Comparison of ENCODE assay signal across 9 mouse cellular contexts in genomic region chr14:30551509-30551908, GRCm38 (mm10). TPM values are rescaled to one million over a fixed set of nuclear protein-coding genes. Genes with fewer than 3 reads are reported as not detected.
DNase-seq lines count a peak whose midpoint lies in the region; ATAC-seq and TF ChIP-seq lines count a peak whose summit lies in the region.
"Had no signal": no experiment of that assay in that cellular context is flagged by ENCODE, and none has a peak within 500 bp of the region (broad histone marks: within the 10 kb centered on the region; RNA-seq: fewer than 3 reads in every experiment).

No protein-coding gene starts in this region.

- peak; percentile 34 for DNase-seq in kidney, postnatal 10 days
- DNase-seq in kidney, postnatal 4 days, result no peak
- DNase-seq in frontal cortex, postnatal 14 days (ENCODE audit: low spot score in 2 of 2), result no peak
- no peak for DNase-seq in gastrocnemius, adult 8-10 months (ENCODE audit: low spot score in 2 of 2)
- DNase-seq in layer of hippocampus, postnatal 36 days, result no peak
- DNase-seq: right cerebral cortex, adult 18-20 months had no signal

- TF ChIP-seq CTCF in small intestine, adult 2 months (IDR thresholded peaks at IDR 0.05; ENCODE audit: extremely low read depth, insufficient read length, insufficient replicate concordance, low read depth, low read length), result no peak

- no peak overlapping the region for H3K27ac ChIP-seq in forebrain, embryonic 13.5 days
- H3K27ac ChIP-seq in liver, embryonic 12.5 days, result peak overlapping the region; percentile 54
- peak overlapping the region; percentile 7; the same call in 1 of the 2 replicates for H3K27ac ChIP-seq in small intestine, adult 2 months (ENCODE audit: insufficient read depth, low read depth, low read length)

- H3K36me3 ChIP-seq in forebrain, embryonic 13.5 days (ENCODE audit: poor library complexity, severe bottlenecking), result peaks cover 19% of the 10 kb centered on the region; the same call in 1 of the 2 replicates
- peaks cover 56% of the 10 kb centered on the region for H3K36me3 ChIP-seq in liver, embryonic 12.5 days
- peaks cover 8% of the 10 kb centered on the region for H3K36me3 ChIP-seq in small intestine, adult 2 months (ENCODE audit: control insufficient read depth, insufficient read depth, low read length)

- H3K4me1 ChIP-seq in forebrain, embryonic 13.5 days, result peaks cover 32% of the 10 kb centered on the region
- peaks cover 70% of the 10 kb centered on the region for H3K4me1 ChIP-seq in liver, embryonic 12.5 days
- peaks cover 18% of the 10 kb centered on the region for H3K4me1 ChIP-seq in small intestine, adult 2 months (ENCODE audit: control insufficient read depth, insufficient read depth, insufficient read length, low read length)

- peak overlapping the region; percentile 91 for H3K4me2 ChIP-seq in forebrain, embryonic 13.5 days
- H3K4me2 ChIP-seq in liver, embryonic 12.5 days, result peak overlapping the region; percentile 88

- no peak for TF ChIP-seq POLR2A in small intestine, adult 2 months (IDR thresholded peaks at IDR 0.05; ENCODE audit: low read depth, low read length)

- whole genome bisulfite sequencing in forebrain, embryonic 13.5 days, result 57% methylated on average over 5 of the region's 5 CpGs
- WGBS in liver, embryonic 12.5 days (ENCODE audit: insufficient replicate concordance), result 61% methylated on average over 5 of the region's 5 CpGs
- 12% methylated on average over 5 of the region's 5 CpGs for WGBS in small intestine, adult 2 months

- peak overlapping the region; percentile 86 for H3K4me3 ChIP-seq in forebrain, embryonic 13.5 days
- peak overlapping the region; percentile 80 for H3K4me3 ChIP-seq in liver, embryonic 12.5 days
- H3K4me3 ChIP-seq in small intestine, adult 2 months (ENCODE audit: low read depth, low read length), result peak overlapping the region; percentile 45

- no peak for ATAC-seq in forebrain, embryonic 13.5 days
- no peak for ATAC-seq in liver, embryonic 12.5 days

- H3K27me3 ChIP-seq in forebrain, embryonic 13.5 days, result no peaks in the 10 kb centered on the region
- H3K27me3 ChIP-seq in liver, embryonic 12.5 days (replicated peaks), result no peaks in the 10 kb centered on the region
- no peaks in the 10 kb centered on the region for H3K27me3 ChIP-seq in small intestine, adult 2 months (ENCODE audit: control insufficient read depth, insufficient read depth, low read length)

- peak overlapping the region; percentile 91 for H3K9ac ChIP-seq in forebrain, embryonic 13.5 days
- peak overlapping the region; percentile 88 for H3K9ac ChIP-seq in liver, embryonic 12.5 days

- H3K9me3 ChIP-seq in forebrain, embryonic 13.5 days (replicated peaks), result no peaks in the 10 kb centered on the region
- H3K9me3 ChIP-seq in liver, embryonic 12.5 days (replicated peaks), result no peaks in the 10 kb centered on the region

RNA-seq across cellular contexts. Expression of gene Tkt, which starts 3.4 kb away (rescaled TPM):
- polyA plus RNA-seq in forebrain, embryonic 13.5 days (2015; fragmentation: Nextera tagmentation; extraction: Ambion mirVana), result 274 and 296 TPM in 2 replicates
- 267 and 280 TPM in 2 replicates for polyA plus RNA-seq in liver, embryonic 12.5 days (2016; fragmentation: Nextera tagmentation; extraction: Ambion mirVana)
- 160 and 364 TPM in 2 replicates for polyA plus RNA-seq in small intestine, adult 2 months (2012; rRNA removed)
- 10 to 100 TPM in 3 of 4 experiments, 1 to 10 TPM in 1; 5.8 to 10.9 (median 10.6) TPM for total RNA-seq in gastrocnemius, adult 8-10 months (2022)
- 100 to 1,000 TPM; 147 to 168 TPM for total RNA-seq in layer of hippocampus, postnatal 36 days (2021)
